Mouse (Mus musculus) central nervous system, embryonic 18 days (tissue): Measurements from ENCODE around the gene Fgd2. TPM values are rescaled to one million over a fixed set of nuclear protein-coding genes. Genes with fewer than 3 reads are reported as not detected.

Experiments used
- polyA plus RNA-seq: library from polyadenylated mRNA; depleted of rRNA; stranded (reverse); fragments of >200 nt; gene quantifications from 2 replicates; pipeline ENCODE4 v1.2.3, GENCODE M21; 2012; rRNA removed

The Fgd2 gene
- 11.3 and 13.4 TPM in 2 replicates for polyA plus RNA-seq

GRCm38 (mm10) chr17:29360761-29361221, at the start of gene Fgd2:
Gene Fgd2, plus strand, starts transcription at chr17:29360914.

DNA sequence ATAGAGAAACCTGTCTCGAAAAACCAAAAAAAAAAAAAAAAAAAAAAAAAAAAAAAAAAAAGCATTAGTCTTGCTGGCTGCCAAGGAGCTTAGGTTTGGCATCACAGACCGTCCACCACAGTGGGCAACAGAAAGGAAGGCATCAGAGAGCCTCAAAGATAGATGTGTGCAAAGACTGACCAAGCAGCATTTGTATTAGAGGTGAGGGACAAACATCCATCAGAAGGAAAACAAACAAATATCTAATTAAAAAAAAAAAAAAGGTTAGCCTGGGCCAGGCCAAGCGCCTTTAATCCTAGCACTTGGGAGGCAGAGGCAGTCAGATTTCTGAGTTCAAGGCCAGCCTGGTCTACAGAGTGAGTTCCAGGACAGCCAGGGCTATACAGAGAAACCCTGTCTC, 43.3 kb upstream of the Fgd2 start, which contains the start of gene Pi16:
Gene Pi16, plus strand, starts transcription at position 301 of the 400 bp plus-strand sequence.

GRCm38 (mm10) chr17:29347645-29348256, 13.0 kb upstream of the Fgd2 start, which contains the start of gene Mtch1:
Gene Mtch1, minus strand, starts transcription at chr17:29347934.

Other genes with a start within 250 kb of the Fgd2 start
- 0.06 and 0.19 TPM in 2 replicates for gene Rab44, start 246.8 kb upstream of the Fgd2 start, polyA plus RNA-seq
- gene Cpne5, start 122.7 kb upstream of the Fgd2 start, polyA plus RNA-seq: 55.1 and 68.9 TPM in 2 replicates
- gene Ppil1, start 96.7 kb upstream of the Fgd2 start, polyA plus RNA-seq: 61.0 and 69.0 TPM in 2 replicates
- 89.5 and 91.0 TPM in 2 replicates for gene BC004004, start 92.1 kb upstream of the Fgd2 start, polyA plus RNA-seq
- 4.5 and 5.2 TPM in 2 replicates for gene Pi16, start 43.2 kb upstream of the Fgd2 start, polyA plus RNA-seq
- gene Mtch1, start 13.0 kb upstream of the Fgd2 start, polyA plus RNA-seq: 659 and 663 TPM in 2 replicates
- 8.8 and 10.0 TPM in 2 replicates for gene Pim1, start 129.8 kb downstream of the Fgd2 start, polyA plus RNA-seq
- 0.03 TPM in 1 of 2 replicates, not detected in the other for gene Gm17657, start 188.7 kb downstream of the Fgd2 start, polyA plus RNA-seq
- 28.6 and 34.0 TPM in 2 replicates for gene Tbc1d22b, start 188.9 kb downstream of the Fgd2 start, polyA plus RNA-seq
- gene Tmem217, start 191.5 kb downstream of the Fgd2 start, polyA plus RNA-seq: 0.19 TPM in 1 of 2 replicates, not detected in the other